Mouse (Mus musculus): ENCODE measurements at regions not wholly inside any gene's neighbourhood (a gene's known extent, or its start where the extent isn't known, plus 50 kb on each side); places are given as distances from the start of the nearest gene placed in this dataset.
"Not testable (repeated sequence)": the region's sequence is repeated elsewhere in the genome, so short reads cannot be mapped to it uniquely, and the experiment has no call there.

- no peak for DNase-seq
- intact Hi-C loops (cut with DNase I): no loop called here
These were observed 201.8 kb downstream of the Adgb start for GRCm38 (mm10) chr10:10270297-10270696.

GRCm38 (mm10) chr10:10252540-10253318 is 219.4 kb downstream of the Adgb start:
- intact Hi-C loops (cut with DNase I): no loop called here
- DNase-seq: no peak

- no peak for DNase-seq
These were observed 220.0 kb downstream of the Adgb start for GRCm38 (mm10) chr10:10252136-10252535.

GRCm38 (mm10) chr10:10234894-10235523 is 237.1 kb downstream of the Adgb start:
- intact Hi-C loops (cut with DNase I): no loop called here
- no peak for DNase-seq

More at GRCm38 (mm10) chr10:10252136-10252535, 220.0 kb downstream of the Adgb start:
- intact Hi-C loops (cut with DNase I): no loop called here

- no peak for DNase-seq
- intact Hi-C loops (cut with DNase I): no loop called here
These were observed 247.5 kb downstream of the Adgb start for GRCm38 (mm10) chr10:10224582-10225144.

- intact Hi-C loops (cut with DNase I): no loop called here
- no peak for DNase-seq
These were observed 252.4 kb downstream of the Adgb start for GRCm38 (mm10) chr10:10219726-10220125.

GRCm38 (mm10) chr10:10216892-10217291 is 255.2 kb downstream of the Adgb start:
- no peak for DNase-seq
- intact Hi-C loops (cut with DNase I): no loop called here

- intact Hi-C loops (cut with DNase I): no loop called here
These were observed 256.8 kb downstream of the Adgb start for GRCm38 (mm10) chr10:10215376-10215775.

GRCm38 (mm10) chr10:10208354-10208753 is 263.8 kb downstream of the Adgb start:
- no peak for DNase-seq
- intact Hi-C loops (cut with DNase I): no loop called here

More at GRCm38 (mm10) chr10:10215376-10215775, 256.8 kb downstream of the Adgb start:
- no peak for DNase-seq

GRCm38 (mm10) chr10:10205805-10206520 is 266.2 kb downstream of the Adgb start:
- DNase-seq: no peak
- intact Hi-C loops (cut with DNase I): no loop called here

GRCm38 (mm10) chr10:10203982-10204381 is 268.1 kb downstream of the Adgb start:
- intact Hi-C loops (cut with DNase I): no loop called here
- DNase-seq: no peak

GRCm38 (mm10) chr10:10190308-10190707 is 281.8 kb downstream of the Adgb start:
- no peak for DNase-seq
- intact Hi-C loops (cut with DNase I): no loop called here

- no peak for DNase-seq
- intact Hi-C loops (cut with DNase I): no loop called here
These were observed 284.0 kb downstream of the Adgb start for GRCm38 (mm10) chr10:10188113-10188512.

GRCm38 (mm10) chr10:10186721-10187120 is 285.4 kb downstream of the Adgb start:
- intact Hi-C loops (cut with DNase I): no loop called here
- no peak for DNase-seq

- DNase-seq: no peak
- intact Hi-C loops (cut with DNase I): no loop called here
These were observed 284.5 kb upstream of the Stxbp5 start for GRCm38 (mm10) chr10:10185298-10185883.

- DNase-seq: peak in 1 of 2 experiments; percentile 2
These were observed 283.5 kb upstream of the Stxbp5 start for GRCm38 (mm10) chr10:10184386-10184785.

GRCm38 (mm10) chr10:10177037-10177436 is 276.2 kb upstream of the Stxbp5 start:
- not testable (repeated sequence) for DNase-seq

More at GRCm38 (mm10) chr10:10184386-10184785, 283.5 kb upstream of the Stxbp5 start:
- intact Hi-C loops (cut with DNase I): no loop called here

More at GRCm38 (mm10) chr10:10177037-10177436, 276.2 kb upstream of the Stxbp5 start:
- intact Hi-C loops (cut with DNase I): not testable (repeated sequence)

All from heart, postnatal 10 days (tissue).